Mouse (Mus musculus) retina, embryonic 14.5 days (tissue): ENCODE results near the gene Card10.
"Not testable (repeated sequence)": the region's sequence is repeated elsewhere in the genome, so short reads cannot be mapped to it uniquely, and the experiment has no call there.

Experiments
- DNase-seq: peaks from one replicate; pipeline ENCODE4 v3.0.0-alpha.2; 2015; ENCODE audit warnings: low spot score

Gene Card10

DNA sequence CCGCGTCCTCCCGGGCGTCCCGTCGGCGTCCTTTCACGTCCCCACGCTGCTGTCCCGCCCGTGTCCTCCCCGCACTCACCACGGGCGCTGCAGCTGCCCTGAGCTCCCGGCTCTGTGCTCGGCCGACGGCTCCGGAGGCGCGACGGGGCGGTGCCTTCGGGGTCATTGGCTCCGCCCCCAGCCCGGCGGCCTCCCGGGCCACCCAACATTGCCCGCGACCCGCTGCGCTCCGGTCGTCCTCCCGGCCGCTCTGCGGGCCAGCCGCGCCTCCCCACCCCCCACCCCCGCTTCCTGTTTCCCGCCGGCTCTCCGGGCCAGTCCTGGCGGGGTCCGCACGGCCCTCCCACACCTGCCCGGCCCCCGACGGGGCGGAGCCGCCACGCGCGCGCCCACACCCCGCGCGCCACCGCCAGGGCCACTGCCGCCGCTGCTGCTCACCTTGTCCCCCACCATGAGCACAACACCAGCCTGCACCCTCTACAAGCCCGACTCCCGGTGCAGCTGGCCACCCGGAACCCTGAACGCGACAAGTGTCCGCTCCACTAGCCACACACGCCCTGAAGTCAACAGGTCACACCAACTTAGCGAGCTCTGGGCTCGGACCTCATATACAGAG, at the start of gene Card10:
Card10 (minus strand) TSS at position 267 of the 616 bp plus-strand sequence.
- DNase-seq: peak; percentile 47

DNA sequence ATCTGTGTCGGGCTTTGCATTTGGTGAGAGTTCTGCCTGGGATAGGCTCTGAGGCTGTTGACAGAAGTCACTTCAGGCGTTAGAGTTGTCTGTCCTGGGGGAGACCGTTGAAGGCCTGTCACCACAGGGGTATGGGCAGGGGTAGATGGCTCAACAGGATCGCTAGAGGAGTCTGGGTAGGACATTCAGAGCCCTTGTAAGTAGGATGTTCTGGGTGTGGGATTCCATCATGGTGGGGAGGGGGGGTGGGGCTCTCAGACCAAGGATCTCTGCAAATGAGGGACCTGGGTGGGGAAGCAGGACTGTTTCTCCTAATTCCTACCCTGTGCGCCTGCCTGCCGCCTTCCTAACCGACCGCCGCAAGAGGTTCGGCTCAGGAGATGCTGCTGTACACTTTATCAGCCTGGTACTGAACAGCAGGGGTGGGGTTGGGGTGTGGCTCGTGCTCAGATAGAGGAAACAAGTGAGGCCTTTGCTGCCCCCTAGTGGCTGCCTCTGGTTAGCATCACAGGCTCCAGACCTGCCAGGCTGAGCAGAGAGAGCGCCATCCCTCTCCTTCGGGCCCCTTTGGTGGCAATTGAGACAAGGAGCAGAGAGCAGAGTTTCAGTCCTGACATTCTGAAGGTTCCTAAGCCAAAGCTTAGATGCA, 48.8 kb upstream of the Card10 start:
- DNase-seq: peak; percentile 97

DNA sequence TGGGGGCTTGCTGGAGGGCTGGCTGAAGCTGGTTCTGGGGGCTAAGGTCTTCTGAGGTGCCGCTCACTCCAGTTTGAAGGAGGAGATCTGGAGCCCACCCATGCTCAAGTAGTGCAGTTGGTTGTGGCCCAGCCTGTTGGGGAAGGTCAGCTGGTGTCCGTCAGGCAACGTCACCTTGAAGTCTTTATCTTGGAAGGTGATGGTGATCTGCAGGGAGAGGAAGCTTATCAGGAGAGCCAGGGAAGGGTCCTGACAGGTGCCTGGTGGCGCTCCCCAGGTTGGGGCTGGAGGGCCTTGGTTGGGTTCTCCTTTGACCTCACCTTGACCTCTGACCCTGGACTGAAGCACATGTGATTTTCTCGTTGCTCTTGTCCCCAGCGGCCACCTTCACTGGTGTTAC, 48.1 kb upstream of the Card10 start:
- DNase-seq: no peak

DNA sequence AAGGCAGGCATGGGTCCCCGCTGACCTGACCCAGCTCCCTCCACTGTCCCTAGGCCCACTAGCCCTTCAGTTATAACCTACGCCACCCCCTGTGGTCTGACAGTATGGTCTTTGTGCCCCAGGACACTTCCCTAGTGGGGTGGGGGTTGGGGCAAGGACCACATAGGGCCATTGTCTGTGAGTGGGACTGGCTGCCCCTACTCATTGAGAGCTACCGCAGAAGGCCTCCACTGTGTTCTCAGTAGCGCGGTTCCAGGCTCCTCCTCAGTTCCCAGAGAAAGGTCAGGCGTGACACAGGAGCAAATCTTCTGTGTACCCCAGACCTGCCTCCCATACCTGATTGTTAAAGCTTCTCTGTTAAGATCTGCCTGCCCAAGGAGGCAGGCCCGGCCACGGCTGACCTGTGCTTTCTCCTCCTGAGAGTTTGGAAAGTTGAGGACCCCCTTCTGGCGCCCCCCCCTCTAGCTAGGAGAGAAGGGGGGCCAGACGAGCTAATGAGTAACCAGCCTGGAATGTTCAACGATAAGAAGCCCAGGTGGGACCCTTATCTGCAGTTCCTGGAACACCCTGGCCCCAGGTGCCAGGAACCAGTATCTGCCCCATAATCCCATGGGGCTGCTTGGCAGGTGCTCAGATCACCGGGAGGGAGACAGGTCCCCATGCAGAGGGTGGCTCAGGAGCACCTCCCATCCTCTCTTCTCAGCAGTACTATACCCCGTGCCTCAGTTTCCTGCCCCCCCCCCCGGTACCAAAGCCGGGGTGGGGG, 47.4 kb upstream of the Card10 start:
- no peak for DNase-seq

DNA sequence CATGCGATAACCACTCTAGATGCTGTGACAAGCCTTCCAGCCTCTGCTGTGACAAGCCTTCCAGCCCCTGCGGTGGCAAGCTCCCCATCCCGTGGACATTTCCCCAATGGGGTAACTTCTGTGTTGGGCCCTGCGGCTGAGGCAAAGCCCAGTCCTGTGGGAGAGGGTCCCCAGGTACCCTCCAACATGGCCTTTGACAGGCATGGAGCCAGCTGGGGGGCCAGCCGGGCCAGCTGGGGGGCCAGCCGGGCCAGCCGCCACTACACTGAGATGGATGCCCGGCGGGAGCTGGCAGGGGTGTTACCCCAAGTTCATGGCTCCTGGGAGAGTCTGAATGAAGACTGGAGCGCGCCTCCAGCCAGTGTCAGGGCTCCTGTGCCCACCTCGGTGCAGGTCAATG, 46.6 kb upstream of the Card10 start:
- no peak for DNase-seq

DNA sequence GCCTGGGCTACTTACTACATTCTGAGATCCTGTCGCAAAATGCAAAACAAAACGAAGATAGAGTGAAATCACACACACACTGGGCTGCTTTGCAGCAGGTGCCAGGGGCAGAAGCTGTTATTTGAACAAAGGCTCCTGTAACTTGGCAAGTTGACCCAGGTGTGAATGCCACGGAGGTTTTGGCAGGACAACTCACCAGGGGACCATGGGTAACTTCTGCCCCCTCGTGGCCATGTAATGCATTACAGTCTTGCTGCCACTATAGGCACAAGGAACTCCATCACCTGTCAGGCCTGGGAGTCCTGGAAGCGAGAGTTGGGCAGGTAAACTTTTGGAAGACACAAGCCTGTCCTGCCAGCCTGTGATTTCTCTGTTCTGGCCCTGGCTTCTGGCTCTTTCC, 45.6 kb upstream of the Card10 start:
- DNase-seq: peak; percentile 88

DNA sequence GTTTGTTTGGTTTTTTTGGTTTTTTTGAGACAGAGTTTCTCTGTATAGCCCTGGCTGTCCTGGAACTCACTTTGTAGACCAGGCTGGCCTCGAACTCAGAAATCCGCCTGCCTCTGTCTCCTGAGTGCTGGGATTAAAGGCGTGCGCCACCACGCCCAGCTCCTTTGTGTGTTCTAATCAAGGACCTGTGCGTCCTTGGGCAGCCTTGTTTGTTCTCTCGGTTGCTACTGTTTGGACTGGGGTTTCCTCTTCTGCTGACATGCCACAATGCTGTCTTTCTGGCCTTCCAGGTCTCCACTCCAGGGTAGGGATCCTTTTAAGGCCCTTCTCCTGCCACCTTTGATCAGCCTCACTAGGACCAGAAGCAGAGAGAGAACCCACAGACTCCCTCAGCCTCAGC, 44.0 kb upstream of the Card10 start:
- not testable (repeated sequence) for DNase-seq

DNA sequence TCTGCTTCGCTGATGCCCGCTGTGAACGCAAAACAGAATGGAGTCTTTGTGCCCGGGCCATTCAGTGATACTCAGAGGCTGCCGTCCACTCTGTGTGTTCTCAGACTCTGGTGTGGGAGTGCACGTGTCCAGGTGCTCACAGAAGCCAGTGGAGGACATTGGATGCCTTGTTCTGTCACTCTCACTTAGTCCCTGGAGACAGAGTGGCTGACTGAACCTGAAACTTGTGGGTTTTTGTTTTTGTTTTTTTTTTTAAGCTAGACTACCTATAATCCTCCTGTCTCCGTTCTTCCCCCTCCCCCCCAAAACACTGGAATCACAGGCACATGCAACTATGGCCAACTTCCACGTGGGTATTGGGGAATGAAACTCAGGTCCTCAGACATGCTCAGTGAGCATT, 43.5 kb upstream of the Card10 start:
- DNase-seq: no peak

DNA sequence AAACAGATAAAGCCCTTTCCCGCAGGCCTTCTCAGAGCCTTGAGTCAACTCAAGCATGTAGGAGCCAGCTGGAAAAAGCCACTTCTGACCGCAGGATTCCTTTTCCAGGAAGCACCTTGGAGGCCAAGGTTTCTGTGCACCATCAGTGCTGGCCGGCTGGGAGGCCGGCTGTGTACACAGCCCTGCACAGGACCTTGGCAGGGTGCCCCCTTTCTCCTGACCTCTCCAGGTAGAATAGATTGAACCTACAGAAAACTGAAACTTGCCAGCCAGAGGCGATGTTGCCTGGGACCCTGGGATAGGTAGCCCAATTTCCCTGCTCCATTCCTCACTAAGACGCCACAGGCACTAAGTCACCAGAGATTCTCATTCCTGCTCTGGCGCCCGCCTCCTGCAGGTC, 43.0 kb upstream of the Card10 start:
- DNase-seq: no peak

DNA sequence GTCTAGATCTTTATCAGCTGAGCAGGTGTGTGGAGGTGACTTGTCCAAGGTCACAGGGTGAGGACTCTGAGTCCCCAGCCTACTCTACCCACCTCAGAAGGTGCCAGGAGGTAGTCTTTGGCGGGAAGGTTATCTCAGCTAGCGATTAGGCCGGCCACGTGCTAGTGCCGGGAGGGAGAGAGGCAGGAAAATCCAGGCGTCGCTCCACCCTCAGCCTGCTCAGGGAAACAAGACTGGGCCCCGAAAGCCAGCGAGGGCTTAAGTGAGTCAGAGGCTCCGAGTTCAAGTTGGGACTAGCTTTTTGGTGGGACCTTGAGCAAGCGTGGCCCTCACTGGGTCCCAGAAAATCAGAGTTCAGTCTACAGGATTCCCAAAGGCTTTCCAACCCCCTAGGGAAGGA, 42.5 kb upstream of the Card10 start:
- no peak for DNase-seq

DNA sequence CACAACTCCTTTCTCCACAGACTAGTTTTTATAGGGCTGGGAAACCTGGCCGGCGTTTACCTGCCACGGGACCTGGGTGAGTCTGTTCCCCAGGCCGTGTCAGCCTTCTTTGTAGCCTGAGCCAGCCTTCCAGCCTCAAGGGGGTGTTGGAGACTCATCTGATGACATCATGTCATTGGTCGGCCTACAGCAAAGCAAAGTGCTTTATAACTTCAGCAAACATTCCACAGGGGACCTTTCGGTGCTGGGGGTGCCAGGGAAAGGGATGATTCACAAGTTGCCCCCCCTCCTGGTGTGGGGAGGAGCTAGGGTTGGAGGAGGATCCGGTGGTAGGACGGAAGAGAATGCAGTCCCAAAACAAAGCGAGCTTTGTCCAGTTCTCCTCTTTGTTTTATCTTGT, 41.9 kb upstream of the Card10 start:
- no peak for DNase-seq

DNA sequence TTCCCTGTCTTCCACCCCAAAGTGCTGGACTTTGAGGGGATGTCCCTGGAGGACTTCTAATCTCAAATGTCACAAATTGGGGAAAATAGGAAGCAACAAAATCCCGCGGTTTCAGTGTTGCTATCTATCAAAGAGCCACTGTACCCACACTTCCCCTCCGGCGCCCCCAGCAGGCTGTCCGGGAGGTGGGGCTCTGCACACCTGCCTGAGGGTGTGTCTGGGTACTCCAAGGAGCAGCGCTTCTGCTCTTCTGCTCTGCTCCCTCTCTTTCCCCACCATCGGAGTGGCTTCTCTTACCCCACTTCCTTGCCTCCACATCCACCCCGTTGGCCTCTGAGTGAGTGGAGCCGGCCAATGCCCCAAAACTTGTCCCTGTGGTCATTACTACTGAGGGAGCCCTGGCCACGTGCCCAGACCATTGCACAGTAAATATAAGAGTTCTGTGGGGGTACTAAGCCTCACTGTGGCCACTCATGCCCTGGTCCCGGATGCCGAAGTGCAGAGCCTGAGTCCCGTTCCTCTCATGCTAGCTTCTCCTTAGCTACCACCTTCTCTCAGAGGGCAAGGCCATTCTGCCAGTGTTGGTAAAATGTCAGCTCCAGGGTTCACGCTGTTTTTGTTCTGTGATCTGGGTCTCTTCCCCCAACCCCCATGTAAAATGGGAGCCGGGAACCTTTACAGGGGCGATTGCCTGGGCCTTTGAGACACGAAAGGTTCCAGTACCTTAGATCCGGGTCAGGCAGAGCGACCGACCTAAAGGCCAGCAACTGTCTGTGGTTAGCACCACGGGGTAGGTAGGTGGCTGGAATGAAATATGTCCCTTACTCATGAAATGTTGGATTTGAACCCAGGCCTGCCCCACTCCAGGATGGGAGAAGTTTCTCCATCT, 41.0 kb upstream of the Card10 start:
- DNase-seq: no peak

DNA sequence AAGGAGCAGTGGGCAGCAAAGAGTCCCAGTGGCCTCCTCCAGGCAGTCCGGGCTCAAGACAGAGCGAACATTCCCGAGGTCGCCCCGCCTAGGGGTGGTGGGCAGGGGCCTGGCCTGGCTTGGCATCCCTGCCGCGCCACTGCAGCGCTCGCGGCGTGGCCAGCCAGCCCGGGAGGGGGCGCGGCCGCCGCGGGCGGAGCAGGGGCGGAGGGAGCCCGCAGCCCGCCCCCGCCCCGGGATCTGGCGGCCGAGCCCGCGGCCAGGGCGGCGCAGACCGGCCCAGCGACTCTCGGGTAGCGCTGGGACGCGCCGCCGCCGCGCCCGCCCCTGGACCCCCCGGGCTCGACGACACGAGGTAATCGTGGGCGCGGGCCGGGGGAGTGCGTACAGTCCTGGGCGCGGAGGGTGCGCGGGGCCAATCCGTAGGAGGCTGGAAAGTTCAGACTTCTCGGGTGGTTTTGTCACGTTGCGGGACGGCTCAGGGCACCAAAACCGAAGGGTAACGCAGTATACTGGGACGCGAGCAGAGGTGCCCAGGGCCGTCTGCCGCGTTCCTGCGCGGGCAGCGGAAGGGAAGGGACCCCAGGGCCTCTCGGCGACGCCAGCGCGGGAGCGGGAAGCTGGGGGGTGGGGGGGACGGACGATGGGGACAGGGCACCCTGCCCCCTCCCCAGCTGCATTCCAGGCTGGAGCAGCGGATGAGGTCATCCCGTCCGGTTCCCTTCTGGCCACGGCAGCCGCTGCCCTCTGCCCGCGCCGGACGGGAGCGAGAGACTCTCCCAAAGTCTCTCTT, 39.7 kb upstream of the Card10 start, which contains the start of gene Cdc42ep1:
Cdc42ep1 (plus strand) TSS at position 254 of the 793 bp plus-strand sequence.
- DNase-seq: peak; percentile 53

DNA sequence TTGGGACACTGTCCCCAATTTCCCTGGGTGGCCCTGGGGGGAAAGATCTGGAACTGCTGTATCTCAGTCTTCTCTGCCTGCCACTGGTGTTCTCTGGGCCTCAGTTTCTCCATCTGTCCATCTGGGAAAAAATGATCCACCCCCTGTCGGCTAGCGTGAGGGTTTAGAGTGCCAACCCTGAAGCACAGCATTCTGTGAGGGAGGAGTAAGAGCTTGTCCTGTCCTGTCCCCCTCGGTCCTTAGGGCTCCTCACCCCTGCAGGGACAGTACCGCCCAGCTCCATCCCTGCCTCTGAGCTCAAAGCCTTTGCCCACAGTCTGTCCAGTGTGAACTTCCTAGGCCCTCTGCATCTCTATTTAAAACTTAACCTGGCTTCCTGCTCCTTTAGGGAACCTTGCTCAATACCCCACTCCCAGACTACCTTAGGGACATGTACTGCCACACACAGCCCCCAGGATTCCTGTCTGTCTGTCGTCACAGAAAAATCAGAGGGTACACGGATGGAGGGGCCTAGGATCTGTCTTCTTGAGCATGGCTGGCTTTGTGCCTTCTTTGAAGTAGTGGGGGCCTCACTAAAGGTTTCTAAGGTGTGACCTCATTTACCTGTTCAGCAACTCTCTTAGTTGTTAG, 38.4 kb upstream of the Card10 start:
- no peak for DNase-seq

DNA sequence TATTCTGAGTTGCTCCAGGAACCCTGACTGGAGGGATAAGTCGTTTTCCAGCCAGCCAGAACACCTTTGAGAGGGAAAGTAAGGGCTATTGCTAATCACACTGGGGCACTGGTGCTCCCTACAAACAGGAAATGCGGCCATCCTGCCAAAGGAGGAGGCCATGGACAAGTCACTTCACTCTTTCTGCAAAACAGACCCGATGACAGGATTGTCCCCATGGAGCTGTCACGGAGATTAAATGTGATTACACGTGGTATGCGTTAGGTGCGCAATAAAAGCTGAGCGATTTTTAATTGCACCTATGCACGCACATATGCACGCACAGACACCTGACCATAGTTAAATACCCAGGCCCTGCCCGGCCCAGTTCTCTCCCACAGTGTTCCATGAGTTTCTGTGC, 37.9 kb upstream of the Card10 start:
- no peak for DNase-seq

DNA sequence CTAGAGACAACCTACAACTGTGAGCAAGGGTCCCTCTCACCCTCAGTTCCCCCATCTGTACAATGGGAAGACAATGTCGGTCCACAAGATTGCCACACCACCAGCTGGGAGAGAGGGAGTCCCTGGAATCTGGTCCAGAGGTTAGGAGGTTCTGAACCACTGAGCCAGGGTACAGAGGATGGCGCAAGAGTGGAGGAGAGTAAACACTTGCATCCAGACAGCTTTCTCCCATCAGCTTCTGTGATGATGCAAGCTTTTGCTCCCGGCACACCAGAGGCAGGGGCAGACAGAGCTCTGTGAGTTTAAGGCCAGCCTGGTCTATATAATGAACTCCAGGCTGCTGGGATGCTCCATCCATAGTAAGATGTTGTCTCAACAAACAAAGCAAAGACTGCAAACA, 37.4 kb upstream of the Card10 start:
- no peak for DNase-seq

DNA sequence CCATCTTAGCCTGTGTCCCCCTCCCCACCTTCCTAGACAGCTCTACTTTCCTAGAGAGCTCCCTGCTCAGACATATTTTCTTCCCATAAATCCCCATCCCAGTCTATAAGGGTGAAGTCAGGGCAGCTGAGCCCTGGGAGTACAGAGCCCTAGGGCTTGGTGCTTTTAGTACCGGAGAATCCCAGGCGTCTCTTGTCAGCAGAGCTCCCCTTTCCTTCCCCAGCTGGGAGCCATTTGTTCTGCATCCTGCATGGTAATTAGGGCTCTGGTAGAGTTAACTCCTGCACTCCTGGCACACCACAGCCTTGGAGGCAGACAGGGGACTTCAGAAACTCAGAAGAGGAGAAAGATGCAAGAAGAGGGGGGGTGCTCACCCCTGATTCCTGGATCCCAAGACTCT, 36.9 kb upstream of the Card10 start:
- DNase-seq: no peak

DNA sequence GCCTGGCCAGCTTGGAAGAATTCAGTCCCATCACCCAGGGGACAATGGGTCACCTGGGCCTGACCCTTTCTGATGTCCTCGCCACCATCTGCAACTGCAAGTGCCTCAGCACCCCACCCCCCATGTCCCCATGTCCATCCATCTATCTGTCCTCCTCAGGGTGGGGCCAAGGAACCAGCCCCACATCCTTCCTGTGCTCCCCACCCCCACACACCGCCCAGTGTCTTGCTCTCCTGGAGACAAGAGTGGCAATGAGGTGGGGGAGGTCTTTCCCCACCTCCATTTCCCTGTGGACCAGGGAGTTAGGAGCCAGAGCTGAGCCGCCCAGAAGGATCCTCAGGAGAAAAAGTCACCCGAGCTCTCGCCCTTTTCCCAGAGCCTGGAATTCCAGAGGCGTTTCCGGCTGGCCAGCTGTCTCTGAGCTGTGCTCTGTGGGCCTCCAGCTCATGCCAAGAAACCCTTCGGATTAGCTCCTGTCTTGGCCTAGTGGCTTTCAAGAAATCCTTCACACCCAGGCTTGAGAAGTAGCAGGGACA, 33.3 kb upstream of the Card10 start:
- no peak for DNase-seq

DNA sequence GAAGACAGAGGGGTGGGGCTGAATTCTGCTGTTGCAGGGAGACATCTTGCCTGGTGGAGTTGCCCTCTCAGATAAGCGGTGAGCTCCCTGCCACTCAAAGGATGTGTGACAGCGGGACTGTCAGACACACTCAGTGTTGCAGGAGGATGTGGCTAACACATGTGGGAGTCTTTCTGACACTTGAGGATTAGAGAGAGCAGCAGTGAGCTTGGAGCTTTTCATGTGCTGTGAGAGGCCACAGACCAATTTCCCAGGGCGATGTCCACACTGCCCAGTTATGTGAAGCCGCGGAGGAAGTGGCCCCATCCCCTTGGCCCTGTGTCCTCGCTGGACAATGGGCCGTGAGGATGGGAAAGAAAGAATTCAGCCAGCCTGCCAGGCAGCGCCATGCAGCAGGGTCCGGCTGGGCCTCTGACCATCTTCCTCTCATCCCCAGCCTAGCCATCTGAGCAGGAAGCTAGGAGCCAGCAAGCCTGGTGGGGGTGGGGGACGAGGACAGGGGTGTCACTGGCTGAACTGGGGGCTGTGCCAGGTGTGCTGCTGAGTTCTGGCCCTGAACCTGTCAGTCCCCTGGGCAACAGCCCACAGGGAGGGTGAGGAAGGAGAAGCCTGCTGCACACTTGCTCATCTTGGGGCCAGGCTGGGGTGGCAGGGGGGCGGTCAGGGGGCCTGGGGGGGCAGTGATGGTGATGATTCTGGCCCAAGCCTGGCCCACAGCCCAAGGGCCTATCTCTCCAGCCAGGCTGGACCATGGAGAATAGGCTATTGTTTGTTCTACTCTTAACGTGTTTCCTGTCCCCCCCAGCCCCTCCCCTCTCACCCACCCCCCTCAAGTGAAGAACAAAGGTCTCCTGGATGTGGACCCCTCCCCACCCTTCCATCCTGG, 32.6 kb upstream of the Card10 start:
- DNase-seq: no peak
